Mouse (Mus musculus) forebrain, embryonic 14.5 days (tissue): ENCODE measurements around the gene Dnmt3a. TPM values are rescaled to one million over a fixed set of nuclear protein-coding genes. Genes with fewer than 3 reads are reported as not detected.

Experiments
- ATAC-seq: fragments of 200-750 bp; cut with Nextera tagmentation; 2 replicates; pipeline ENCODE4 v1.8.0; 2017; ENCODE audit warnings: mild to moderate bottlenecking, moderate library complexity
- DNase-seq: peaks from one replicate; pipeline ENCODE4 v3.0.0-alpha.2; 2015; ENCODE audit warnings: low spot score
- H3K27ac ChIP-seq: fragments of 300-500 bp; sonication (generic); 2 replicates; pipeline ENCODE4 v1.5.1; 2014; ENCODE audit warnings: low read depth, mild to moderate bottlenecking, control low read depth, low read length, moderate library complexity
- H3K27me3 ChIP-seq: fragments of 300-500 bp; sonication (generic); replicated peaks from 2 replicates; pipeline ENCODE4 v1.6.1; 2014; ENCODE audit warnings: low read length, control low read depth, mixed read lengths; ENCODE audit not compliant: control insufficient read depth, insufficient read depth
- H3K36me3 ChIP-seq: fragments of 300-500 bp; sonication (generic); 2 replicates; pipeline ENCODE4 v1.6.1; 2014; ENCODE audit warnings: low read length, control low read depth; ENCODE audit not compliant: control insufficient read depth, insufficient read depth
- H3K4me1 ChIP-seq: fragments of 300-500 bp; sonication (generic); 2 replicates; pipeline ENCODE4 v1.6.1; 2014; ENCODE audit warnings: antibody characterized with exemption, low read length, control low read depth; ENCODE audit not compliant: control insufficient read depth, insufficient read depth
- H3K4me2 ChIP-seq: fragments of 300-500 bp; sonication (generic); 2 replicates; pipeline ENCODE4 v1.6.1; 2014; ENCODE audit warnings: mild to moderate bottlenecking, control low read depth, low read length
- H3K4me3 ChIP-seq: fragments of 300-500 bp; sonication (generic); 2 replicates; pipeline ENCODE4 v1.5.1; 2014; ENCODE audit warnings: low read depth, low read length, control low read depth
- H3K9ac ChIP-seq: fragments of 300-500 bp; sonication (generic); 2 replicates; pipeline ENCODE4 v1.6.1; 2014; ENCODE audit warnings: mild to moderate bottlenecking, low read length, control low read depth, moderate library complexity
- H3K9me3 ChIP-seq: fragments of 300-500 bp; sonication (generic); replicated peaks from 2 replicates; pipeline ENCODE4 v1.6.1; 2016; ENCODE audit warnings: low read length, control low read depth, mixed read lengths; ENCODE audit not compliant: control insufficient read depth
- WGBS: fragments of 180-500 bp; shearing (Covaris S2); extraction: QIAGEN DNeasy Blood & Tissue Kit; methylation state at CpG from one replicate; pipeline ENCODE4 v1.1.7; 2014; 5-methylcytosine and 5-hydroxymethylcytosine counted together
- polyA plus RNA-seq: library from polyadenylated mRNA; unstranded; fragments of >200 nt; fragmentation: Nextera tagmentation; extraction: Ambion mirVana; gene quantifications from 2 replicates; pipeline ENCODE4 v1.2.1, GENCODE M21; 2014

Gene Dnmt3a
- polyA plus RNA-seq, 1 experiment from 2014 or later, result 28.0 TPM

DNA sequence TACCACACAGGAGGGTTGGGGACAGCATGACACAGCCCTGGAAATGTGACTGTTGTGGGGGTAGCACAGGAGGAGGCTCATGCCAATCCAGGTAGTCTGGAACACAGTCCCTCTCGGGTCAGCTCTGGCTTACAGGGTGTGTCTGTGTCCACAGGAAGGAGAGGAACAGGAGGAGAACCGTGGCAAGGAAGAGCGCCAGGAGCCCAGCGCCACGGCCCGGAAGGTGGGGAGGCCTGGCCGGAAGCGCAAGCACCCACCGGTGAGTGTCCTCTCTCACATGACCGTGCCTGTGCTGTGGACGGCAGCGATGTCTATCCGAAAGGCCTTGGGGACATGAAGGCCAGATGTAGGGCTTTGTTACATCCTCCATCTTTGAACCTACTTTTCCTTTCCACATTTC, 43.7 kb downstream of the Dnmt3a start:
- DNase-seq (no peak), ATAC-seq (no peak)
- H3K27me3 ChIP-seq, result no peaks in the 10 kb centered on the region
- H3K4me2 ChIP-seq, result no peak overlapping the region
- no peak overlapping the region for H3K4me3 ChIP-seq
- 92% methylated on average over 13 of the region's 13 CpGs for WGBS
- H3K9me3 ChIP-seq, result no peaks in the 10 kb centered on the region
- H3K4me1 ChIP-seq, result no peaks in the 10 kb centered on the region
- H3K36me3 ChIP-seq, result peaks cover 38% of the 10 kb centered on the region
- no peak overlapping the region for H3K27ac ChIP-seq
- H3K9ac ChIP-seq, result no peak overlapping the region

DNA sequence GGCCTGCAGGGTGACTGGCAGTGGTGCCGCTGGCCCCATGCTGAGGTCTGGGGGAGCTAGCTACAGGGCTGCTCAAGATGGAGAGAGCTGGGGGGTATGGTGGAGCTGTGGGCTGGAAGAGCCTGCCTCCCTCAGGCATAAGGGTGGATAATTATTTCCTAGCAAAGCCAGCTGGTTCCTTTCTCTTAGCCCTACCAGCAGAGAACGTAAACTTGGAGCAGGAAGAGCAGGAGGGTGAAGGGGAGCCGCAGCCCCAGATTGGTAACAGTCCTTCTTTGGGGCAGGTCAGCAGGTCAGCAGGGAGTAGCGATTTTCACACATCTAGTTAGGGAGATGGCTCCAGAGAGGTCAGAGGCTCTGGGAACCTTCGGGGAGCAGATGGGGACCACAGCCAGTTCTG, 44.4 kb downstream of the Dnmt3a start:
- Histone ChIP-seq H3K27ac (no peak overlapping the region), H3K27me3 (no peaks in the 10 kb centered on the region), H3K4me3 (no peak overlapping the region), H3K4me1 (no peaks in the 10 kb centered on the region), H3K9ac (no peak overlapping the region), H3K4me2 (no peak overlapping the region), H3K9me3 (no peaks in the 10 kb centered on the region), H3K36me3 (peaks cover 38% of the 10 kb centered on the region)
- 60% methylated on average over 5 of the region's 5 CpGs for WGBS
- DNase-seq (no peak), ATAC-seq (no peak)

DNA sequence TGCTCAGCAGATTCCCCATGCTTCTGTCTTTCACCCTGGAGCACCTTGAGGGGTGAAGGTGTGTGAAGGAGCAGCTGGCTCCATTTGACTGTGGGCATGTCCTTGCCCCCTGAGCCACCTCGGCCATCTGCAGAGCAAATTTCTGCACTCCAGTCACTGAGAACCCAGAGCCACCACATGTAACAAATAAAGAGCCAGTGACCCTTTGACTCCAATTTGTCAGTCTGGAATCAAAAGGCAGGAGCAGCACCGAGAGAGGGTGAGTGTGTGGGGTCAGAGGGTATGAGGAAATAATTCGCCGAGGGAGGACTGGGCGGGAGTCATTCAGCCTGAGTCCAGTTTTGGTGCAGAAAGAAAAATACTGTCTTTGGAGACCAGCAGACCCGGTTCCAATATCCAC, 44.9 kb downstream of the Dnmt3a start:
- Histone ChIP-seq H3K9me3 (no peaks in the 10 kb centered on the region), H3K27me3 (no peaks in the 10 kb centered on the region), H3K4me1 (no peaks in the 10 kb centered on the region), H3K4me2 (no peak overlapping the region), H3K4me3 (no peak overlapping the region), H3K9ac (no peak overlapping the region), H3K36me3 (peaks cover 37% of the 10 kb centered on the region), H3K27ac (no peak overlapping the region)
- no peak for ATAC-seq
- no peak for DNase-seq
- WGBS, result 67% methylated on average over 6 of the region's 6 CpGs

DNA sequence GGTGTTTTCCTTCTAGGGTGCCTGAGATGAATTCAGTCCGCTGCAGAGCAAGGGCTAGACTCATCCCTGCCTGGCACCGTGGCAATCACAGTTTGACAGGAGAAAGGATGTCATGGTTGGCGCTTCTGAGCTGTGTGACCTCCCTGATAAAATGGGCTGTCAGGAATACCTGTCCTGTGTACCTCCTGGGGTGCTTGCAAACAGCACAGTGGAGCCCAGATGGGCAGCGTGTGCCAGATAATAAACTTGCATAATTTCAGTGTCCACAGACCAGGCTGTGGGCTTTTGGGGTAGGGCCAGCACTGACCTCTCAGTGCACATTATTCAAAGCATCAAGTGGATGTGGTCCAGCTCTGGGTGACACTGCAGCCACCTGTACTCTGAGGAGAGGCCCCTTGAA, 45.4 kb downstream of the Dnmt3a start:
- Histone ChIP-seq H3K36me3 (peaks cover 32% of the 10 kb centered on the region), H3K9me3 (no peaks in the 10 kb centered on the region), H3K9ac (no peak overlapping the region), H3K27me3 (no peaks in the 10 kb centered on the region), H3K4me2 (no peak overlapping the region), H3K4me3 (no peak overlapping the region), H3K27ac (no peak overlapping the region), H3K4me1 (no peaks in the 10 kb centered on the region)
- no peak for DNase-seq
- WGBS, result 87% methylated on average over 4 of the region's 4 CpGs
- no peak for ATAC-seq

DNA sequence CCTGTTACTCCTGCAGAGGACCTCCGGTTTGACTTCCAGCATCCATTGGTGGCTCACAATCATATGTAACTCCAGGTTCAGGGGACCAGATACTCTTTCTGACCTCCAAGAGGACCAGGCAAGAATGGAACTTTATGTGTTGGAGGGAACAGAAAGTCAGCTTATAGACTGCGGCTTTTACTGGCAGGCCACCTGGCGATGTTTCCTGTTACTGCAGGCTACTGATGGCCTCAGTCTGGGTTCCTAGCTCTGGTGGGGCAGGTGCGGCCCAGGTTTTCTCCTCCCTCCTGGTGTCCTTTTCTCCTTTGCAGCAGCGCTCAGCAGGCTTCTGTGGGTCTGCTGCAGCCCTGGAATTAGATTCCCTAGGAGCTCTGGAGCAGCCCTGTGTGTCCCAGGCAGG, 46.7 kb downstream of the Dnmt3a start:
- ATAC-seq (no peak), DNase-seq (no peak)
- Histone ChIP-seq H3K4me3 (no peak overlapping the region), H3K4me1 (no peaks in the 10 kb centered on the region), H3K27me3 (no peaks in the 10 kb centered on the region), H3K27ac (no peak overlapping the region), H3K36me3 (peaks cover 32% of the 10 kb centered on the region), H3K4me2 (no peak overlapping the region), H3K9ac (no peak overlapping the region), H3K9me3 (no peaks in the 10 kb centered on the region)
- WGBS, result 47% methylated on average over 5 of the region's 5 CpGs

DNA sequence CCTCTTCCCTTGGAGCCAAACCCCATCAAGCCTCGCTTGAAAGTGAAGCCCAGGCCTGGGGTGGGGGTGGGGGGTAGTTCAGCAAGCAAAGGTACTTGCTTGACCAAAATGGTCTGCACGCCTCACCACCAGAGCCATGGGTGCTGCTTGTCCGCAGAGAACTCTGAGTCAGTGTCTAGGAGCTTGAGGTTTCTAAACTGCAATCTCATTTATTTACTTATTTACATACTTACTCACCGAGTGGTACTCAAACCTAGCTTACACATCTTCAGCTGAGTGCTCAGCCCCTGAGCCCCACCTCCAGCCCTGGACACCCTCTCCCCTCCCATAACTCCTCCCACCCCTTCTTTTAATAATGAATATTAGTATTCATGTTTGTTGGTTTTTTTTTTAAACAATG, 48.6 kb downstream of the Dnmt3a start:
- no peaks in the 10 kb centered on the region for H3K27me3 ChIP-seq
- no peaks in the 10 kb centered on the region for H3K9me3 ChIP-seq
- H3K36me3 ChIP-seq, result peaks cover 26% of the 10 kb centered on the region
- ATAC-seq (no peak), DNase-seq (no peak)
- H3K4me1 ChIP-seq, result no peaks in the 10 kb centered on the region
- H3K4me3 ChIP-seq, result no peak overlapping the region
- no peak overlapping the region for H3K9ac ChIP-seq
- no peak overlapping the region for H3K27ac ChIP-seq
- WGBS, result 74% methylated on average over 4 of the region's 4 CpGs
- H3K4me2 ChIP-seq, result no peak overlapping the region

DNA sequence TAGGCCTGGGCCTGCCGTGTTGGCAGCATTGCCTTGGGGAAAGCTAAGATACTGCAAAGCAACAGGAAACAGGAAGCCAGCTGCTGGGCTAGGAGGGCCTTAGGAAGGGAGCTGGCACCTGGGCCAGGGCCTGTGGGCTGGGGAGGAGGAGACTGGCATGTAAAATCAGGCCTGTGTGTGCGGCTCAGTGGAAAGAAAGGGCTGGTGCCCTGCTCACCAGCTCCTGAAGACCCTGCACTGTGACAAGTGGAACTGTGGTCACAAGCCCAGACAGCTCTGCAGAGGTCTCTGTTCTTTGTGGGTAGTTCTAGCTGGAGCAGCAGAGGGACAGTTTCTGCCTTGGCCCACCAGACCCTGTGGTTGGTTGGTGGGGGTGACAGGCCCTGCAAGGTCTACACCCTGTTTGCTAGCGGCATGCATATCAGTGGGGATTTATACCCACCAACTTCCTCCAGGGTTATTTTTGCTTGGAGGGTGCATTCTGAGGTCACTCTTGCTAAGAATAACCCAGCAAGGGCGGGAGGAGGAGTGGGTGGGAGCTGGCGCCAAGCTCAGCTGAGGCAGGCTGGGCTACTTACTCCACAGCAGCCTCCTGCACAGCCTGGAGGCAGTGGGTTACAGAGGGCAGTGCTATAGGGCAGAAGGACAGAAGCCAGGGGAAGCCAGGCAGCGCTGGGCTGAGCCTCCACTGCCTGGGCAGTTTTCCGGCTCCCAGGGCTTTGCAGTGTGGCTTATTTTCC, 50.1 kb downstream of the Dnmt3a start:
- Histone ChIP-seq H3K27ac (no peak overlapping the region), H3K36me3 (peaks cover 16% of the 10 kb centered on the region), H3K4me3 (no peak overlapping the region), H3K4me2 (no peak overlapping the region), H3K4me1 (no peaks in the 10 kb centered on the region), H3K27me3 (no peaks in the 10 kb centered on the region), H3K9me3 (no peaks in the 10 kb centered on the region), H3K9ac (no peak overlapping the region)
- no peak for DNase-seq
- 68% methylated on average over 7 of the region's 7 CpGs for WGBS
- peak; percentile 23; the same call in 1 of the 2 replicates for ATAC-seq

DNA sequence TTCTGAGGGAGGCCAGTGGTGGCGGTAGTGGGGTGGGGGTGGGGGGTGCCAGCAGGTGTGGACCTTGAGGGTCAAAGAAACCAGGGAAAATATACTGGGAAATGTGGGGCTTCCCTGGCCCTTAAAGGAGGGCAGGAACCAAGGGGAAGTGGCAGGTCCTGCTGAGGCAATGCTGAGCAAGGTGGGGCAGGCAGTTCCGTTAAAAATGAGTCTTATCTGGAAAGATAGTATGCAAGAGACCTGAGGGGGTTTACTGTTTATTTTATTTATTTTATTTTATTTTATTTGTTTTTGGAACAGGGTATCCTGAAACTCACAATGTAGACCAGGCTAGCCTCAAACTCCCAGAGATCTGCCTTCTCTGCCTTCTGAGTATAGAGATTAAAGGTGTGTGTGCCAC, 50.9 kb downstream of the Dnmt3a start:
- no peak for ATAC-seq
- peaks cover 15% of the 10 kb centered on the region for H3K36me3 ChIP-seq
- no peaks in the 10 kb centered on the region for H3K9me3 ChIP-seq
- 84% methylated on average over 2 of the region's 2 CpGs for WGBS
- H3K4me1 ChIP-seq, result no peaks in the 10 kb centered on the region
- H3K27ac ChIP-seq, result no peak overlapping the region
- no peak for DNase-seq
- no peak overlapping the region for H3K4me2 ChIP-seq
- no peak overlapping the region for H3K4me3 ChIP-seq
- H3K9ac ChIP-seq, result no peak overlapping the region
- no peaks in the 10 kb centered on the region for H3K27me3 ChIP-seq

DNA sequence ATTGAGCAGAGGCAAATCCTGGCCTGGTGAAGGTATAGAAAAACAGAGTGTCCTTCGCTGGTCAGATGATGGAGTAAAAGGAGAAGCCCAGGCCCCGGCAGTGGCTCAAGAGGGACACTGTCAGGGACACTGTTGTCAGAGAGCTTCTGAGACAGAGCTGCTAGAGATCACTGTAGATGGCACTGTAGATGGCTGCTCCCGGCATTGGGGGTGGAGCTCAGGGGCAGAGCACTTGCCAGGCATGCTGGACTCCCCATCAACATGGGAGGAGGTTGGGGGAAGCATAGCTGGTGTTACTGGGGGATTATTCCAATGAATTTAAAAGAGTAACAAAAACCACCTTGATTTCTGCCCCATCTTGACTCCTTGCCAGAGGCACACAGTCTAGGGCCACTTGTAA, 51.4 kb downstream of the Dnmt3a start:
- no peak for DNase-seq
- Histone ChIP-seq H3K9me3 (no peaks in the 10 kb centered on the region), H3K27me3 (no peaks in the 10 kb centered on the region), H3K4me1 (no peaks in the 10 kb centered on the region), H3K4me3 (no peak overlapping the region), H3K27ac (no peak overlapping the region), H3K36me3 (peaks cover 18% of the 10 kb centered on the region), H3K4me2 (no peak overlapping the region), H3K9ac (no peak overlapping the region)
- WGBS, result 87% methylated on average over 3 of the region's 3 CpGs
- ATAC-seq, result no peak
